Mouse (Mus musculus) embryonic fibroblast, embryonic 13.5 days (primary cell): Measurements from ENCODE around the gene Gm9747.

Experiments
- CTCF ChIP-seq: IDR thresholded peaks from 2 replicates; pipeline ENCODE4 v1.5.1; 2011; ENCODE audit warnings: mild to moderate bottlenecking, control low read depth, low read length, moderate library complexity, borderline replicate concordance; ENCODE audit not compliant: insufficient read depth
- POLR2A ChIP-seq: IDR thresholded peaks from 2 replicates; pipeline ENCODE4 v1.6.1; 2011; ENCODE audit warnings: low read depth, mild to moderate bottlenecking, control low read depth, low read length, moderate library complexity

DNA sequence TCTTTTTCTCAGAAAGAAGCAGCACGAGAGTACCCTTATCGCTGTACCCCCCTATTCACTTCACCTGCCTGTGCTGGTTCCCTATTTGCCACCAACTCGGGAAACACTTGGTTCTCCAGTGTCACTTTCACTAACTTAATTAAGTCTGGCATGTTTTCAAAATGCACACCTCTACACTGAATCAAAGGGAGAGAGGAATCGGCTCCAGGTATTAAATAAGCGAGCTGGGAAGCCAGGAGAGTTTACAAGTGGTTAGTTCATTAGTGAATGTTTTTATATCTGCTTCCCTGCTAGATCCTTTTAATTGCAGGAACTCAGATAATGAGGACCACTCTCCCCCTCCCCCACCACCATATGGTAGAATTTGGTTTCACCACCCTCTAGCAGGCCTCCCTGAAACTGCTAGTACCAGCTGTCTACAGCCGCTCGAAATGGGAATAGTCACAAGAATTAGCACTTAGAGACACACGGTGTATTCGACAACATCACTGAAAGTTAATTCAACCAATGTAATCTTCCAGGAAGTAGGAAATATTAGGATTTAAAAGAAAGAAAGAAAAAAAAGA is 28.2 kb downstream of the Gm9747 start:
- no peak for TF ChIP-seq POLR2A
- no peak for TF ChIP-seq CTCF
